Mouse (Mus musculus) liver, embryonic 14.5 days (tissue): Measurements from ENCODE around the gene Gm26602. TPM values are rescaled to one million over a fixed set of nuclear protein-coding genes. Genes with fewer than 3 reads are reported as not detected.

ENCODE experiments used
- ATAC-seq: fragments of 200-750 bp; cut with Nextera tagmentation; 2 replicates; pipeline ENCODE4 v1.8.0; 2017; ENCODE audit warnings: moderate number of reproducible peaks, mild to moderate bottlenecking, moderate library complexity; ENCODE audit not compliant: insufficient read depth
- DNase-seq, 3 experiments: peaks; one replicate each; pipeline ENCODE4 v3.0.0-alpha.2; 2012 to 2013; ENCODE audit warnings: low read depth in 3 of 3, low spot score in 3 of 3
- H3K27ac ChIP-seq: fragments of 300-500 bp; sonication (generic); 2 replicates; pipeline ENCODE4 v1.5.1; 2014; ENCODE audit warnings: moderate library complexity, mild to moderate bottlenecking, control low read depth, inconsistent platforms
- H3K27me3 ChIP-seq: fragments of 300-500 bp; sonication (generic); 2 replicates; pipeline ENCODE4 v1.6.1; 2014; ENCODE audit warnings: mild to moderate bottlenecking, low read length, moderate library complexity; ENCODE audit not compliant: control insufficient read depth, insufficient read depth
- H3K36me3 ChIP-seq: fragments of 300-500 bp; sonication (generic); replicated peaks from 2 replicates; pipeline ENCODE4 v1.6.1; 2014; ENCODE audit warnings: low read depth; ENCODE audit not compliant: control insufficient read depth, insufficient read depth
- H3K4me1 ChIP-seq, 2 experiments: fragments of 200-500 bp in 1 of 2; fragments of 300-500 bp in 1 of 2; sonication (generic) in 1 of 2; replicated peaks; 2 replicates each; pipeline ENCODE4 v1.6.1; 2012 to 2014; ENCODE audit warnings: antibody characterized with exemption in 1 of 2, inconsistent platforms in 1 of 2, low read length in 1 of 2; ENCODE audit not compliant: control insufficient read depth in 2 of 2, insufficient read depth in 2 of 2
- H3K4me2 ChIP-seq: fragments of 300-500 bp; sonication (generic); 2 replicates; pipeline ENCODE4 v1.6.1; 2014; ENCODE audit warnings: low read depth, mild to moderate bottlenecking, control low read depth, moderate library complexity
- H3K4me3 ChIP-seq, 2 experiments: fragments of 200-500 bp in 1 of 2; fragments of 300-500 bp in 1 of 2; sonication (generic) in 1 of 2; 2 replicates each; pipeline ENCODE4 v1.5.1; 2012 to 2014; ENCODE audit warnings: low read depth in 2 of 2, low read length in 2 of 2, mild to moderate bottlenecking in 2 of 2, control low read depth in 1 of 2, inconsistent platforms in 1 of 2, moderate library complexity in 1 of 2; ENCODE audit not compliant: insufficient read depth in 1 of 2
- H3K9ac ChIP-seq: fragments of 300-500 bp; sonication (generic); replicated peaks from 2 replicates; pipeline ENCODE4 v1.6.1; 2014; ENCODE audit warnings: mild to moderate bottlenecking, control low read depth, moderate library complexity
- H3K9me3 ChIP-seq: fragments of 300-500 bp; sonication (generic); 2 replicates; pipeline ENCODE4 v1.6.1; 2016; ENCODE audit warnings: low read length, mixed read lengths; ENCODE audit not compliant: control insufficient read depth
- CTCF ChIP-seq: IDR thresholded peaks from 2 replicates; pipeline ENCODE4 v1.5.1; 2016; ENCODE audit warnings: antibody characterized with exemption, low read depth, control low read depth
- EP300 ChIP-seq: IDR thresholded peaks from 2 replicates; pipeline ENCODE4 v1.6.1; 2016; ENCODE audit warnings: antibody characterized with exemption, low read depth
- WGBS: fragments of 180-500 bp; shearing (Covaris S2); extraction: QIAGEN DNeasy Blood & Tissue Kit; methylation state at CpG from one replicate; pipeline ENCODE4 v1.1.7; 2014; ENCODE audit not compliant: insufficient replicate concordance; 5-methylcytosine and 5-hydroxymethylcytosine counted together
- polyA plus RNA-seq, 2 experiments: library from polyadenylated mRNA; depleted of rRNA in 1 of 2; stranded (reverse) in 1 of 2; unstranded in 1 of 2; fragments of >200 nt; fragmentation: Nextera tagmentation in 1 of 2; extraction: Ambion mirVana in 1 of 2; gene quantifications; 2 replicates each; pipeline versions ENCODE4 v1.2.1 to v1.2.3; 2012 to 2014

Gm26602 gene
- polyA plus RNA-seq, 2 experiments: not detected

GRCm38 (mm10) chr10:79877757-79878156, 32.9 kb upstream of the Gm26602 start:
- peaks cover 6 to 21% of the 10 kb centered on the region in 2 experiments for H3K4me1 ChIP-seq
- no peak overlapping the region; a peak in 1 of 4 replicates for H3K4me3 ChIP-seq
- 15% methylated on average over 12 of the region's 12 CpGs for WGBS
- H3K36me3 ChIP-seq: no peaks in the 10 kb centered on the region
- H3K27me3 ChIP-seq: peaks cover 12% of the 10 kb centered on the region
- H3K4me2 ChIP-seq: peak overlapping the region; percentile 26
- DNase-seq (no peak), ATAC-seq (no peak)
- no peak for TF ChIP-seq CTCF
- TF ChIP-seq EP300: no peak
- H3K27ac ChIP-seq: no peak overlapping the region
- H3K9ac ChIP-seq: no peak overlapping the region
- no peaks in the 10 kb centered on the region for H3K9me3 ChIP-seq

GRCm38 (mm10) chr10:79879527-79879926, 31.1 kb upstream of the Gm26602 start:
- H3K4me3 ChIP-seq: no peak overlapping the region
- WGBS: 18% methylated on average over 3 of the region's 3 CpGs
- peak overlapping the region; percentile 0; the same call in 1 of the 2 replicates for H3K4me2 ChIP-seq
- no peak overlapping the region for H3K9ac ChIP-seq
- ATAC-seq (no peak), DNase-seq (no peak)
- peaks cover under 1% of the 10 kb centered on the region for H3K27me3 ChIP-seq
- no peaks in the 10 kb centered on the region for H3K9me3 ChIP-seq
- TF ChIP-seq EP300 (no peak), CTCF (no peak)
- H3K4me1 ChIP-seq: peaks cover 6 to 23% of the 10 kb centered on the region in 2 experiments
- no peak overlapping the region for H3K27ac ChIP-seq
- H3K36me3 ChIP-seq: no peaks in the 10 kb centered on the region

- H3K27me3 ChIP-seq: no peaks in the 10 kb centered on the region; the same call in 1 of the 2 replicates
- H3K36me3 ChIP-seq: no peaks in the 10 kb centered on the region
- peak overlapping the region; percentile 56 for H3K4me2 ChIP-seq
- no peak overlapping the region for H3K9ac ChIP-seq
- 8% methylated on average over 9 of the region's 9 CpGs for WGBS
- no peak for TF ChIP-seq EP300
- TF ChIP-seq CTCF: no peak
- H3K27ac ChIP-seq: no peak overlapping the region
- DNase-seq (no peak), ATAC-seq (peak; percentile 24; the same call in 1 of the 2 replicates)
- H3K9me3 ChIP-seq: no peaks in the 10 kb centered on the region
- peak overlapping the region; percentile 7 to 28; a peak in 3 of 4 replicates for H3K4me3 ChIP-seq
- peaks cover 6 to 23% of the 10 kb centered on the region in 2 experiments for H3K4me1 ChIP-seq
These were observed 29.9 kb upstream of the Gm26602 start for GRCm38 (mm10) chr10:79880721-79881120.

GRCm38 (mm10) chr10:79881981-79882380, 28.7 kb upstream of the Gm26602 start:
- Histone ChIP-seq H3K9ac (no peak overlapping the region; the same call in 1 of the 2 replicates), H3K27me3 (no peaks in the 10 kb centered on the region; the same call in 1 of the 2 replicates), H3K4me3 (peak overlapping the region in 1 of 2 experiments; percentile 21; a peak in 1 of 4 replicates), H3K4me1 (peaks cover 6 to 23% of the 10 kb centered on the region in 2 experiments), H3K4me2 (peak overlapping the region; percentile 56), H3K27ac (no peak overlapping the region), H3K9me3 (no peaks in the 10 kb centered on the region), H3K36me3 (no peaks in the 10 kb centered on the region)
- WGBS: 1% methylated on average over 22 of the region's 22 CpGs
- no peak for DNase-seq
- peak; percentile 34; the same call in 1 of the 2 replicates for ATAC-seq
- TF ChIP-seq EP300 (no peak), CTCF (no peak)

GRCm38 (mm10) chr10:79883297-79884084, 27.2 kb upstream of the Gm26602 start:
- no peaks in the 10 kb centered on the region for H3K9me3 ChIP-seq
- H3K4me3 ChIP-seq: no peak overlapping the region
- H3K36me3 ChIP-seq: no peaks in the 10 kb centered on the region
- 0 out of 2 replicates have a peak overlapping the region, but pooled peaks have one; percentile 5 for H3K4me2 ChIP-seq
- H3K9ac ChIP-seq: no peak overlapping the region
- peak; percentile 53 to 66 (median 59) for DNase-seq
- TF ChIP-seq CTCF (peak; percentile 89), EP300 (no peak)
- no peak overlapping the region for H3K27ac ChIP-seq
- WGBS: 17% methylated on average over 22 of the region's 22 CpGs
- H3K27me3 ChIP-seq: no peaks in the 10 kb centered on the region; the same call in 1 of the 2 replicates
- ATAC-seq: no peak
- peaks cover 6 to 16% of the 10 kb centered on the region in 2 experiments for H3K4me1 ChIP-seq
